Mouse (Mus musculus): ENCODE data around the gene Gabpb2.
"Not testable (repeated sequence)": the region's sequence is repeated elsewhere in the genome, so short reads cannot be mapped to it uniquely, and the experiment has no call there.

Gene Gabpb2

GRCm38 (mm10) chr3:95231298-95232221 lies 13.8 kb upstream of the Gabpb2 start, which contains the start of gene Mllt11:
TSS of gene Mllt11 (minus strand) at chr3:95232171.
- DNase-seq, result peak; percentile 60

- DNase-seq, result peak; percentile 70
Observed at GRCm38 (mm10) chr3:95230495-95231297, 13.0 kb upstream of the Gabpb2 start.

GRCm38 (mm10) chr3:95229781-95230494 lies 12.2 kb upstream of the Gabpb2 start:
- DNase-seq, result peak; percentile 84

- DNase-seq, result peak; percentile 63
Observed at GRCm38 (mm10) chr3:95228894-95229780, 11.4 kb upstream of the Gabpb2 start.

GRCm38 (mm10) chr3:95228148-95228893 lies 10.6 kb upstream of the Gabpb2 start, which contains the start of gene Cdc42se1:
TSS of gene Cdc42se1 (plus strand) at chr3:95228732.
- DNase-seq, result peak; percentile 87

GRCm38 (mm10) chr3:95227214-95227613 lies 9.5 kb upstream of the Gabpb2 start:
- DNase-seq, result no peak

GRCm38 (mm10) chr3:95224295-95224694 lies 6.6 kb upstream of the Gabpb2 start:
- peak; percentile 78 for DNase-seq

- DNase-seq, result no peak
Observed at GRCm38 (mm10) chr3:95223041-95223440, 5.3 kb upstream of the Gabpb2 start.

GRCm38 (mm10) chr3:95218466-95219137 lies 886 bp upstream of the Gabpb2 start:
- peak; percentile 75 for DNase-seq

GRCm38 (mm10) chr3:95216655-95217254 lies 961 bp downstream of the Gabpb2 start:
- no peak for DNase-seq

- no peak for DNase-seq
Observed at GRCm38 (mm10) chr3:95213609-95213975, 4.1 kb downstream of the Gabpb2 start.

GRCm38 (mm10) chr3:95212889-95213608 lies 4.7 kb downstream of the Gabpb2 start:
- DNase-seq, result not testable (repeated sequence)

GRCm38 (mm10) chr3:95210585-95210984 lies 7.1 kb downstream of the Gabpb2 start:
- no peak for DNase-seq

GRCm38 (mm10) chr3:95208286-95208685 lies 9.4 kb downstream of the Gabpb2 start:
- DNase-seq, result peak; percentile 47

- no peak for DNase-seq
Observed at GRCm38 (mm10) chr3:95203880-95204279, 13.8 kb downstream of the Gabpb2 start.

- DNase-seq, result no peak
Observed at GRCm38 (mm10) chr3:95200562-95200961, 17.2 kb downstream of the Gabpb2 start.

GRCm38 (mm10) chr3:95200132-95200531 lies 17.6 kb downstream of the Gabpb2 start:
- peak; percentile 97 for DNase-seq

GRCm38 (mm10) chr3:95199101-95199500 lies 18.6 kb downstream of the Gabpb2 start:
- DNase-seq, result peak; percentile 55

- DNase-seq, result peak; percentile 19
Observed at GRCm38 (mm10) chr3:95195772-95196171, 21.9 kb downstream of the Gabpb2 start.
